Mouse (Mus musculus): ENCODE data around the gene Gm11114. TPM values are rescaled to one million over a fixed set of nuclear protein-coding genes. Genes with fewer than 3 reads are reported as not detected.

The Gm11114 gene
- polyA plus RNA-seq, 1 experiment from 2014 or later = not detected

- no peak overlapping the region for H3K4me3 ChIP-seq (ENCODE audit: low read depth, low read length)
- H3K9ac ChIP-seq (ENCODE audit: low read length) = no peak overlapping the region
- no peak overlapping the region for H3K27ac ChIP-seq (replicated peaks; ENCODE audit: low read depth, low read length)
- H3K9me3 ChIP-seq (ENCODE audit: control insufficient read depth, low read length) = no peaks in the 10 kb centered on the region
- DNase-seq (ENCODE audit: low spot score) = no peak
- H3K4me2 ChIP-seq (ENCODE audit: low read depth, severe bottlenecking) = no peak overlapping the region
- H3K27me3 ChIP-seq (ENCODE audit: control insufficient read depth, insufficient read depth, low read length) = no peaks in the 10 kb centered on the region
- WGBS = 87% methylated on average over 8 of the region's 8 CpGs
- H3K4me1 ChIP-seq (ENCODE audit: control insufficient read depth, insufficient read depth, low read length) = no peaks in the 10 kb centered on the region
- ATAC-seq (ENCODE audit: insufficient number of reproducible peaks, low FRiP score, low TSS enrichment, low read depth) = no peak
- no peaks in the 10 kb centered on the region for H3K36me3 ChIP-seq (ENCODE audit: control insufficient read depth, insufficient read depth, low read length)
These were observed 30.6 kb downstream of the Gm11114 start for GRCm38 (mm10) chr9:85342892-85343785.

- no peaks in the 10 kb centered on the region for H3K4me1 ChIP-seq (ENCODE audit: control insufficient read depth, insufficient read depth, low read length)
- no peak for ATAC-seq (ENCODE audit: insufficient number of reproducible peaks, low FRiP score, low TSS enrichment, low read depth)
- H3K27me3 ChIP-seq (ENCODE audit: control insufficient read depth, insufficient read depth, low read length) = no peaks in the 10 kb centered on the region
- no peaks in the 10 kb centered on the region for H3K9me3 ChIP-seq (ENCODE audit: control insufficient read depth, low read length)
- 74% methylated on average over 10 of the region's 10 CpGs for WGBS
- H3K27ac ChIP-seq (replicated peaks; ENCODE audit: low read depth, low read length) = no peak overlapping the region
- no peak overlapping the region for H3K4me3 ChIP-seq (ENCODE audit: low read depth, low read length)
- no peak overlapping the region for H3K9ac ChIP-seq (ENCODE audit: low read length)
- no peaks in the 10 kb centered on the region for H3K36me3 ChIP-seq (ENCODE audit: control insufficient read depth, insufficient read depth, low read length)
- H3K4me2 ChIP-seq (ENCODE audit: low read depth, severe bottlenecking) = no peak overlapping the region
- no peak for DNase-seq (ENCODE audit: low spot score)
These were observed 35.4 kb downstream of the Gm11114 start for GRCm38 (mm10) chr9:85347823-85348523.

- ATAC-seq (ENCODE audit: insufficient number of reproducible peaks, low FRiP score, low TSS enrichment, low read depth) = no peak
- no peaks in the 10 kb centered on the region for H3K4me1 ChIP-seq (ENCODE audit: control insufficient read depth, insufficient read depth, low read length)
- 88% methylated on average over 5 of the region's 5 CpGs for WGBS
- no peaks in the 10 kb centered on the region for H3K9me3 ChIP-seq (ENCODE audit: control insufficient read depth, low read length)
- H3K9ac ChIP-seq (ENCODE audit: low read length) = no peak overlapping the region
- no peak overlapping the region for H3K4me3 ChIP-seq (ENCODE audit: low read depth, low read length)
- no peak overlapping the region for H3K4me2 ChIP-seq (ENCODE audit: low read depth, severe bottlenecking)
- no peaks in the 10 kb centered on the region for H3K36me3 ChIP-seq (ENCODE audit: control insufficient read depth, insufficient read depth, low read length)
- no peaks in the 10 kb centered on the region for H3K27me3 ChIP-seq (ENCODE audit: control insufficient read depth, insufficient read depth, low read length)
- no peak overlapping the region for H3K27ac ChIP-seq (replicated peaks; ENCODE audit: low read depth, low read length)
- DNase-seq (ENCODE audit: low spot score) = no peak
These were observed 43.0 kb downstream of the Gm11114 start for GRCm38 (mm10) chr9:85355559-85355958.

GRCm38 (mm10) chr9:85357154-85357860 lies 44.7 kb downstream of the Gm11114 start:
- no peak overlapping the region for H3K27ac ChIP-seq (replicated peaks; ENCODE audit: low read depth, low read length)
- ATAC-seq (ENCODE audit: insufficient number of reproducible peaks, low FRiP score, low TSS enrichment, low read depth) = no peak
- H3K4me2 ChIP-seq (ENCODE audit: low read depth, severe bottlenecking) = no peak overlapping the region
- H3K27me3 ChIP-seq (ENCODE audit: control insufficient read depth, insufficient read depth, low read length) = no peaks in the 10 kb centered on the region
- no peak overlapping the region for H3K4me3 ChIP-seq (ENCODE audit: low read depth, low read length)
- H3K36me3 ChIP-seq (ENCODE audit: control insufficient read depth, insufficient read depth, low read length) = no peaks in the 10 kb centered on the region
- H3K9me3 ChIP-seq (ENCODE audit: control insufficient read depth, low read length) = no peaks in the 10 kb centered on the region
- no peak overlapping the region for H3K9ac ChIP-seq (ENCODE audit: low read length)
- no peak for DNase-seq (ENCODE audit: low spot score)
- no peaks in the 10 kb centered on the region for H3K4me1 ChIP-seq (ENCODE audit: control insufficient read depth, insufficient read depth, low read length)
- WGBS = 83% methylated on average over 7 of the region's 7 CpGs

Other genes starting within 250 kb of the Gm11114 start
- gene Tent5a, start 14.6 kb downstream of the Gm11114 start, polyA plus RNA-seq (2014; fragmentation: Nextera tagmentation; extraction: Ambion mirVana) = 1.1 and 1.4 TPM in 2 replicates